Mouse (Mus musculus) telencephalon, adult 2 months (tissue): ENCODE measurements around the gene Fas.

Experiments used
- DNase-seq: peaks from one replicate; pipeline ENCODE4 v3.0.0-alpha.2; 2011; ENCODE audit warnings: low read depth, low spot score

Fas gene

DNA sequence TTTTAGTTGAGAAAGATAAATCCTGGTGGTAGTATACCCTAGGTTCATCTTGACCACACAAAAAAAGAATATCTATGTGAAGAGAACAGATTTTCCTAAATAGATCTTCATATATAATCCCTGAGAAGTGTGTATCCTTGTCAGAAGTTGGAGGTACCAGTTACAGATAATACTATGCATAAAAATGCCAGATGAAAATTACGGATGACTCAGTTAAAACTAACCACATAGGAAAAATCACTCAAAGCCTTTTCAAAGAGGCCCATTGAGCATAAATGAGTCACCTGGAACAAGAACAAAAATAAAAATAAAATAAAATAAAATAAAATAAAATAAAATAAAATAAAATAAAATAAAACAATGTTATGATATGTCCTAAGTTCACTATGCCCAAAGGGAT, 72.2 kb downstream of the Fas start:
- no peak for DNase-seq

DNA sequence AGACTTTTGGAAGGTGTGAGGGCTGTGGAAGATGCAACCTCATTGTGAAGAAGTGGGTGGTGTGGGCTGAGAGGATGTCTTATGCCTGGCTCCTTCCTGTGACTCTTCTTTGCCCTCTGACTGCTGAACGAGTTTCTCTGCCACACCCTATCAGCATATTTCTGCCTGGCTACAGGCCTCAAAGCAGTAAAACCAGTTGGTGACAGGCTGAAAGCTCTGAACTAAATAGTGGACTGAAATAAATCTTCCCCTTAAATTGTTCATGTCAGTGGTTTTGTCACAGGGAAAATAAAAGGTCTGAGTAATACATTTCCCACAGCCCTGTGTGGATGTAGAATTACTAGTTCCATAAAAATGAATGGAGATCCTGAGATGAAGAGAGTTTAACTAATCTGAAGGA, 79.1 kb downstream of the Fas start:
- no peak for DNase-seq

DNA sequence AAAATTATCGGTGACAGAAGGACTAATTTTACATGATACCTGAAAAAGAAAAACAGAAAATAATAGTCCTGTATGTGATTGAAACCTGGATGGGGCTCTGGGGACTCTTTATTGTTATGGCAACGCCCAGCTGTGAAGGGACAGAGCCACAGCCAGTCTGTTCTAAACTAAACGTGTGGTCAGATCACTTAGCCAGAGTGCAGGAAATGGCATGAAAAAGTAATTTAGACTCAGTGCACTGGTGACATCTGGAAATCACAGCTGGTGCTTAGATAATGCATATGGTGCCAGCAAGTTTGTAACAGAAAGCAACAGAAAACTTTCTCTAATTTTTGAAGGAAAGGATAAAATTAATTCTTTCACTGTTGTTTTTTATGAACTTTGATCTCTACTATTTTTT, 79.9 kb downstream of the Fas start:
- DNase-seq = no peak
